In the genomic region with DNA sequence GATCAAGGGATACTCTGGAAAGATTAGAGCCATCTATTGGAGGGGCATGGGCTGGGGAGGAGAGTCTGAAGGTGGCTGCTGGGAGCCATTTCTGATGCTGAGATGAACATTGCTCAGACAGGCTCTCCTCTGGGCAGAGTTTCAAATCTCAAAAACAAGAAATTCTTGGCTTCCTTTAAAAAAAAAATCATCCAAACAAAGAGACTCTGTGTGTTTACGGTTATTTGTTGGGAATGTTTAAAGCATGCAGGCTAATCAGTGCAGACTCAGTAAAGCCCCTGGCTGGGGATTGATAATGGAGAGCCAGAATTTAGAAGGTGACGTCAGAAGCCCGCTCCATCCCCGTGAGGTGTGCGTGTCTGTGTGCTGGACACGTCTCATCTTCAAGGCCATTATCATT, we compare ENCODE assay signal across 19 mouse cellular contexts.
"Had no signal": no experiment of that assay in that cellular context is flagged by ENCODE, and none has a peak within 500 bp of the region (broad histone marks: within the 10 kb centered on the region; RNA-seq: fewer than 3 reads in every experiment).

No protein-coding gene starts in this region.

- H3K4me3 ChIP-seq: layer of hippocampus, adult 2 months; limb, embryonic 10.5 days; limb, embryonic 13.5 days; liver, embryonic 12.5 days; liver, embryonic 15.5 days; midbrain, embryonic 13.5 days had no signal

- ATAC-seq: intestine, postnatal 0 days; liver, embryonic 12.5 days; midbrain, embryonic 13.5 days; midbrain, embryonic 16.5 days had no signal

- H3K27ac ChIP-seq: kidney, postnatal 0 days; layer of hippocampus, adult 2 months; limb, embryonic 10.5 days; limb, embryonic 13.5 days; liver, embryonic 12.5 days; liver, embryonic 15.5 days; macrophage; midbrain, embryonic 13.5 days had no signal

- H3K9ac ChIP-seq: limb, embryonic 13.5 days; liver, embryonic 12.5 days; liver, embryonic 15.5 days; midbrain, embryonic 13.5 days had no signal

- H3K4me1 ChIP-seq: liver, embryonic 12.5 days had no signal

- H3K36me3 ChIP-seq: limb, embryonic 10.5 days; limb, embryonic 13.5 days; liver, embryonic 12.5 days; liver, embryonic 15.5 days; midbrain, embryonic 13.5 days had no signal

- H3K4me2 ChIP-seq: limb, embryonic 13.5 days; liver, embryonic 12.5 days; liver, embryonic 15.5 days; midbrain, embryonic 13.5 days had no signal

- DNase-seq: kidney, adult 2 months; kidney, postnatal 25 days; layer of hippocampus, adult 9-11 months; liver; lung, adult 18-20 months; right cerebral cortex, postnatal 14 days; right cerebral cortex, postnatal 4 days; thymus, adult 18-20 months; thymus, postnatal 36 days had no signal

- H3K27me3 ChIP-seq: limb, embryonic 13.5 days; liver, embryonic 12.5 days; liver, embryonic 15.5 days had no signal

- H3K9me3 ChIP-seq: limb, embryonic 10.5 days; limb, embryonic 13.5 days; liver, embryonic 12.5 days; liver, embryonic 15.5 days; midbrain, embryonic 13.5 days had no signal
